Mouse (Mus musculus) B cell, adult 67 days (primary cell): ENCODE data around the gene Krtap5-3. TPM values are rescaled to one million over a fixed set of nuclear protein-coding genes. Genes with fewer than 3 reads are reported as not detected.

ENCODE experiments used
- total RNA-seq, 2 experiments: library from RNA; stranded (reverse); gene quantifications; 4 replicates each; pipeline ENCODE4 v1.2.4; 2023

The Krtap5-3 gene
- not detected for total RNA-seq

GRCm38 (mm10) chr7:142201064-142201463 lies at the start of gene Krtap5-3:
Gene Krtap5-3 (plus strand): TSS chr7:142201364.

DNA sequence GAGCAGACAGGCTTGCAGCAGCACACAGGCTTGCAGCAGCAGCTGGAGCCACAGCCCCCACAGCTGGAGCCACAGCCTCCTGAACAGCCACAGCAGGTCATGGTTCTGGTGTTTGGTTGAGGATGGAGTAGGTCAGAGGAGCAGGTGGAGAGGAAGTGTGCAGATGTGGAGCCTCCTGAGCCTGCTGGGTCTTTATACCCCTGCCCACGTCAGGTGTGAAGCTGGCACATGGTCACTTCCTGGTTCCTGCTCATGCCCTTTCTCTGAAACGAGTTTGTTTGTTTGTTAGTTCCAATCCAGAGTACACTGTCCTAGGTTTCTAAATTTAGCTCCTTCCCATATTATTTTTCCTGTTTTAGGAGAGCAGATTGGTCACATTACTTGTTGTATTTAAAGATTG lies 44.2 kb upstream of the Krtap5-3 start, which contains the start of gene Gm29735:
TSS of gene Gm29735 (minus strand) at position 101 of the 400 bp plus-strand sequence.

GRCm38 (mm10) chr7:142165639-142166038 lies 35.5 kb upstream of the Krtap5-3 start, which contains the start of gene Gm4553:
Gene Gm4553 (minus strand): TSS chr7:142165739.

GRCm38 (mm10) chr7:142175905-142176304 lies 25.3 kb upstream of the Krtap5-3 start, which contains the start of gene Krtap5-2:
Gene Krtap5-2 (minus strand): TSS chr7:142176005.

DNA sequence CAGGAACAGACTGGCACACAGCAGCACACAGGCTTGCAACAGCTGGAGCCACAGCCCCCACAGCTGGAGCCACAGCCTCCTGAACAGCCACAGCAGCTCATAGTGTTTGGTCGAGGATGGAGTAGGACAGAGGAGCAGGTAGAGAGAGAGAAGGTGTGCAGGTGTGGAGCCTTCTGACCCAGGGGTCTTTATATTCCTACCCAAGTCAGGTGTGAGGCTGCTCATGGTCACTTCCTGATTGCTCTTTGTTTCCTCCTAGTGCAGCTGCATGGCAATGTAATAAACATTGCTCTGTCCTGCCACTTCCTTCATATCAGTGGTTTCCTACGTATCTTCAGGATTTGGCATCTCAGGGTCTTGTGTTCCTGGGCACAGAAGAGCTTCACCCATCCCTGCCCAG lies 10.9 kb upstream of the Krtap5-3 start, which contains the start of gene Gm10153:
TSS of gene Gm10153 (minus strand) at position 101 of the 400 bp plus-strand sequence.

GRCm38 (mm10) chr7:142211559-142211958 lies 10.4 kb downstream of the Krtap5-3 start, which contains the start of gene Gm7579:
Gene Gm7579 (plus strand): TSS chr7:142211859.

GRCm38 (mm10) chr7:142229871-142230270 lies 28.7 kb downstream of the Krtap5-3 start, which contains the start of gene Krtap5-5:
Gene Krtap5-5 (minus strand): TSS chr7:142229971.

DNA sequence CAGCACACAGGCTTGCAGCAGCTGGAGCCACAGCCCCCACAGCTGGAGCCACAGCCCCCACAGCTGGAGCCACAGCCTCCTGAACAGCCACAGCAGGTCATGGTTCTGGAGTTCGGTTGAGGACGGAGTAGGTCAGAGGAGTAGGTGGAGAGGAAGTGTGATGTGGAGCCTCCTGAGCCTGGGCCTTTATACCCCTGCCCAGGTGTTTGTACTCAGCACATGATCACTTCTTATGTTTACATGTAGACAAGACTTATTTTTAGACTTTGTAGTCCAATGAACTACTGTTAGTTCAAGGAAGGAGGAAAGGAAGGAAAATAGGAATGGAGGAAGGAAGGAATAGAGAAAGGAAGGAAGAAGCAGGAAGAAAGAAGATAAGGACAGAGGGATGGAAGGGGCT lies 39.8 kb downstream of the Krtap5-3 start, which contains the start of gene Gm40460:
TSS of gene Gm40460 (minus strand) at position 101 of the 400 bp plus-strand sequence.

Other genes starting within 250 kb of the Krtap5-3 start
- gene Mob2, start 140.3 kb upstream of the Krtap5-3 start, total RNA-seq, result 10 to 100 TPM; 38.2 to 38.6 TPM
- 1 to 10 TPM in 1 of 2 experiments, under 1 TPM in 1; 0.86 to 1.3 TPM for gene Dusp8, start 105.5 kb upstream of the Krtap5-3 start, total RNA-seq
- not detected for gene Gm45618, start 80.6 kb upstream of the Krtap5-3 start, total RNA-seq
- not detected for gene Gm39115, start 65.3 kb upstream of the Krtap5-3 start, total RNA-seq
- not detected for gene Gm45337, start 56.8 kb upstream of the Krtap5-3 start, total RNA-seq
- gene Gm29735, start 44.3 kb upstream of the Krtap5-3 start, total RNA-seq, result not detected
- gene Gm4553, start 35.6 kb upstream of the Krtap5-3 start, total RNA-seq, result not detected
- gene Krtap5-2, start 25.4 kb upstream of the Krtap5-3 start, total RNA-seq, result not detected
- not detected for gene Gm10153, start 11.0 kb upstream of the Krtap5-3 start, total RNA-seq
- not detected for gene Gm7579, start 10.5 kb downstream of the Krtap5-3 start, total RNA-seq
- not detected for gene Krtap5-5, start 28.6 kb downstream of the Krtap5-3 start, total RNA-seq
- not detected for gene Gm40460, start 39.7 kb downstream of the Krtap5-3 start, total RNA-seq
- gene Gm2431, start 57.0 kb downstream of the Krtap5-3 start, total RNA-seq, result not detected
- not detected for gene Gm4559, start 73.0 kb downstream of the Krtap5-3 start, total RNA-seq
- not detected for gene Krtap5-1, start 95.8 kb downstream of the Krtap5-3 start, total RNA-seq
- not detected for gene Krtap5-4, start 102.2 kb downstream of the Krtap5-3 start, total RNA-seq
- under 1 TPM in 1 of 2 experiments, not detected in 1; 0.70 TPM for gene Ifitm10, start 172.4 kb downstream of the Krtap5-3 start, total RNA-seq
- 1 to 10 TPM in 1 of 2 experiments, not detected in 1; 4.8 TPM for gene Gm49369, start 181.3 kb downstream of the Krtap5-3 start, total RNA-seq
- 10 to 100 TPM; 61.8 to 67.8 TPM for gene Ctsd, start 186.7 kb downstream of the Krtap5-3 start, total RNA-seq
- gene Syt8, start 233.5 kb downstream of the Krtap5-3 start, total RNA-seq, result not detected
- 1 to 10 TPM; 3.3 to 7.1 TPM for gene Tnni2, start 240.4 kb downstream of the Krtap5-3 start, total RNA-seq